Mouse (Mus musculus) left cerebral cortex, adult 6 months (tissue): ENCODE data around the gene Rai1. TPM values are rescaled to one million over a fixed set of nuclear protein-coding genes. Genes with fewer than 3 reads are reported as not detected.

Source experiments
- long read RNA-seq, 2 experiments: library from polyadenylated mRNA; unstranded; transcript quantifications; one replicate each; pipeline ENCODE4 v2.0.0; 2019 to 2020
- polyA plus RNA-seq: library from polyadenylated mRNA; unstranded; fragments of <200 nt; fragmentation: Nextera tagmentation; gene quantifications from 2 replicates; pipeline ENCODE4 v1.2.3, GENCODE M21; 2021

Gene Rai1
- polyA plus RNA-seq, result 19.7 and 42.3 TPM in 2 replicates
- long read RNA-seq, experiment 1, full-length matches to known transcripts, result 2 of 48 reads
- long read RNA-seq, experiment 1, partial matches to known transcripts, result 39 of 48 reads
- long read RNA-seq, experiment 1, other reads (novel, unspliced or antisense), result 7 of 48 reads
- long read RNA-seq, experiment 2, partial matches to known transcripts, result 28 of 31 reads
- long read RNA-seq, experiment 2, other reads (novel, unspliced or antisense), result 3 of 31 reads

GRCm38 (mm10) chr11:60104810-60105592, at the start of gene Rai1:
Gene Rai1 (plus strand): TSS chr11:60105013.

GRCm38 (mm10) chr11:60222469-60223236, 117.8 kb downstream of the Rai1 start, which contains the start of gene Srebf1:
Gene Srebf1 (minus strand): TSS chr11:60222581.

Other genes with a start within 250 kb of the Rai1 start
- 56.3 and 56.8 TPM in 2 replicates for gene Med9, start 156.8 kb upstream of the Rai1 start, polyA plus RNA-seq
- 4.0 and 6.6 TPM in 2 replicates for gene Rasd1, start 140.1 kb upstream of the Rai1 start, polyA plus RNA-seq
- 4.3 and 4.6 TPM in 2 replicates for gene Pemt, start 58.5 kb upstream of the Rai1 start, polyA plus RNA-seq
- gene Srebf1, start 117.6 kb downstream of the Rai1 start, polyA plus RNA-seq, result 11.2 and 13.3 TPM in 2 replicates
- 67.3 and 75.3 TPM in 2 replicates for gene Tom1l2, start 247.9 kb downstream of the Rai1 start, polyA plus RNA-seq
- 7.1 and 9.7 TPM in 2 replicates for gene Drc3, start 248.3 kb downstream of the Rai1 start, polyA plus RNA-seq